Mouse (Mus musculus) G1E (cell line): Measurements from ENCODE around the gene Rftn1. TPM values are rescaled to one million over a fixed set of nuclear protein-coding genes. Genes with fewer than 3 reads are reported as not detected.

Experiments used
- ATAC-seq: 2 replicates; pipeline ENCODE4 v1.8.0; 2016; ENCODE audit warnings: mild to moderate bottlenecking; ENCODE audit not compliant: insufficient number of reproducible peaks, poor library complexity, low FRiP score, severe bottlenecking; ENCODE audit errors: extremely low read depth
- DNase-seq: peaks from one replicate; pipeline ENCODE4 v3.0.0; 2012; ENCODE audit warnings: low spot score
- H3K27me3 ChIP-seq: 2 replicates; pipeline ENCODE4 v1.6.1; 2012; ENCODE audit warnings: mild to moderate bottlenecking, low read length, inconsistent platforms; ENCODE audit not compliant: insufficient read depth
- H3K36me3 ChIP-seq: replicated peaks from 2 replicates; pipeline ENCODE3; 2012; ENCODE audit warnings: mild to moderate bottlenecking, inconsistent platforms
- H3K4me1 ChIP-seq: 2 replicates; pipeline ENCODE4 v1.6.1; 2012; ENCODE audit warnings: low read depth, low read length, inconsistent platforms, mixed read lengths; ENCODE audit not compliant: insufficient read depth
- H3K4me3 ChIP-seq: 2 replicates; pipeline ENCODE4 v1.5.1; 2012; ENCODE audit warnings: low read depth, mild to moderate bottlenecking, inconsistent platforms, low read length, moderate library complexity, mixed read lengths
- H3K9me3 ChIP-seq: replicated peaks from 2 replicates; pipeline ENCODE4 v1.6.1; 2012; ENCODE audit warnings: inconsistent platforms
- CTCF ChIP-seq: IDR thresholded peaks from 2 replicates; pipeline ENCODE4 v1.5.1; 2012; ENCODE audit warnings: low read depth, low read length, inconsistent platforms, mixed read lengths
- GATA1 ChIP-seq: IDR thresholded peaks from 2 replicates; pipeline ENCODE4 v1.6.1; 2012; ENCODE audit warnings: borderline replicate concordance, low read length, inconsistent platforms, mixed read lengths
- GATA2 ChIP-seq: IDR thresholded peaks from 2 replicates; pipeline ENCODE4 v1.6.1; 2012; ENCODE audit warnings: low read depth, low read length, inconsistent platforms, borderline replicate concordance
- POLR2AphosphoS5 ChIP-seq: IDR thresholded peaks from 2 replicates; pipeline ENCODE4 v1.6.1; 2012; ENCODE audit warnings: low read depth, low read length, inconsistent platforms; ENCODE audit not compliant: insufficient replicate concordance
- TAL1 ChIP-seq: conservative IDR thresholded peaks from 2 replicates; pipeline ENCODE4 v1.6.1; 2012; ENCODE audit warnings: low read depth, low read length, inconsistent platforms, mixed read lengths
- polyA plus RNA-seq: library from polyadenylated mRNA; stranded (reverse); fragments of >175 nt; gene quantifications from 2 replicates; pipeline ENCODE4 v1.2.3, GENCODE M21; 2012
- total RNA-seq, 2 experiments: library from RNA; stranded (forward) in 1 of 2; stranded (reverse) in 1 of 2; fragments of 200-1000 nt in 1 of 2; fragments of >200 nt in 1 of 2; fragmentation: Nextera tagmentation in 1 of 2; gene quantifications; 2 replicates each; pipeline ENCODE4 v1.2.3; 2014 to 2017

Rftn1 gene
- total and polyA plus RNA-seq, 3 experiments, result not detected

GRCm38 (mm10) chr17:50091829-50092228 is 98.6 kb downstream of the Rftn1 start:
- no peak for DNase-seq

GRCm38 (mm10) chr17:50089725-50090124 is 100.7 kb downstream of the Rftn1 start:
- Histone ChIP-seq H3K36me3 (no peaks in the 10 kb centered on the region), H3K4me1 (no peaks in the 10 kb centered on the region), H3K27me3 (no peaks in the 10 kb centered on the region), H3K4me3 (no peak overlapping the region), H3K9me3 (peaks cover 66% of the 10 kb centered on the region)
- no peak for DNase-seq
- TF ChIP-seq GATA1 (no peak), POLR2AphosphoS5 (no peak), CTCF (no peak), TAL1 (no peak), GATA2 (no peak)
- ATAC-seq, result no peak

More at GRCm38 (mm10) chr17:50091829-50092228, 98.6 kb downstream of the Rftn1 start:
- no peaks in the 10 kb centered on the region for H3K27me3 ChIP-seq
- TF ChIP-seq POLR2AphosphoS5, result no peak
- TF ChIP-seq GATA1, result no peak
- no peak for TF ChIP-seq TAL1
- TF ChIP-seq GATA2, result no peak
- TF ChIP-seq CTCF, result no peak
- H3K9me3 ChIP-seq, result peaks cover 57% of the 10 kb centered on the region
- H3K4me1 ChIP-seq, result no peaks in the 10 kb centered on the region
- no peak for ATAC-seq
- H3K36me3 ChIP-seq, result no peaks in the 10 kb centered on the region
- H3K4me3 ChIP-seq, result no peak overlapping the region

- no peaks in the 10 kb centered on the region for H3K36me3 ChIP-seq
- peaks cover 66% of the 10 kb centered on the region for H3K9me3 ChIP-seq
- TF ChIP-seq GATA2 (no peak), POLR2AphosphoS5 (no peak), CTCF (no peak), GATA1 (no peak), TAL1 (no peak)
Measured at GRCm38 (mm10) chr17:50088054-50088453, 102.4 kb downstream of the Rftn1 start.

GRCm38 (mm10) chr17:50086887-50087286 is 103.6 kb downstream of the Rftn1 start:
- H3K4me1 ChIP-seq, result no peaks in the 10 kb centered on the region
- H3K36me3 ChIP-seq, result no peaks in the 10 kb centered on the region
- no peaks in the 10 kb centered on the region for H3K27me3 ChIP-seq
- no peak overlapping the region for H3K4me3 ChIP-seq
- DNase-seq (no peak), ATAC-seq (no peak)
- no peak for TF ChIP-seq GATA1
- TF ChIP-seq GATA2, result no peak
- no peak for TF ChIP-seq CTCF
- TF ChIP-seq TAL1, result no peak
- TF ChIP-seq POLR2AphosphoS5, result no peak
- H3K9me3 ChIP-seq, result peaks cover 73% of the 10 kb centered on the region

More at GRCm38 (mm10) chr17:50088054-50088453, 102.4 kb downstream of the Rftn1 start:
- ATAC-seq, result no peak
- H3K4me3 ChIP-seq, result no peak overlapping the region
- H3K4me1 ChIP-seq, result no peaks in the 10 kb centered on the region
- no peak for DNase-seq
- H3K27me3 ChIP-seq, result no peaks in the 10 kb centered on the region

GRCm38 (mm10) chr17:50084721-50085120 is 105.8 kb downstream of the Rftn1 start:
- Histone ChIP-seq H3K9me3 (peaks cover 69% of the 10 kb centered on the region), H3K27me3 (no peaks in the 10 kb centered on the region), H3K36me3 (no peaks in the 10 kb centered on the region), H3K4me3 (no peak overlapping the region; the same call in 1 of the 2 replicates), H3K4me1 (no peaks in the 10 kb centered on the region)
- no peak for ATAC-seq
- no peak for DNase-seq
- TF ChIP-seq CTCF (no peak), GATA2 (no peak), TAL1 (no peak), POLR2AphosphoS5 (no peak), GATA1 (no peak)

- DNase-seq (no peak), ATAC-seq (no peak)
- H3K36me3 ChIP-seq, result no peaks in the 10 kb centered on the region
- no peak overlapping the region for H3K4me3 ChIP-seq
- H3K4me1 ChIP-seq, result no peaks in the 10 kb centered on the region
- H3K9me3 ChIP-seq, result peaks cover 71% of the 10 kb centered on the region
- no peaks in the 10 kb centered on the region for H3K27me3 ChIP-seq
- TF ChIP-seq TAL1 (no peak), GATA2 (no peak), GATA1 (no peak)
Measured at GRCm38 (mm10) chr17:50083937-50084336, 106.5 kb downstream of the Rftn1 start.

- no peak for DNase-seq
- Histone ChIP-seq H3K9me3 (peaks cover 66% of the 10 kb centered on the region), H3K4me1 (no peaks in the 10 kb centered on the region), H3K36me3 (no peaks in the 10 kb centered on the region), H3K4me3 (no peak overlapping the region), H3K27me3 (no peaks in the 10 kb centered on the region)
- no peak for ATAC-seq
- TF ChIP-seq GATA2, result no peak
- no peak for TF ChIP-seq POLR2AphosphoS5
- no peak for TF ChIP-seq TAL1
- TF ChIP-seq GATA1, result no peak
- no peak for TF ChIP-seq CTCF
Measured at GRCm38 (mm10) chr17:50082947-50083346, 107.5 kb downstream of the Rftn1 start.
